Mouse (Mus musculus): ENCODE measurements at regions not wholly inside any gene's neighbourhood (a gene's known extent, or its start where the extent isn't known, plus 50 kb on each side); places are given as distances from the start of the nearest gene placed in this dataset.

- ATAC-seq (ENCODE audit: low FRiP score, low TSS enrichment) (no peak), DNase-seq (no peak)
These were observed 748.9 kb upstream of the Nudt12 start for GRCm38 (mm10) chr17:59762068-59762467.

GRCm38 (mm10) chr17:59760889-59761288, 747.7 kb upstream of the Nudt12 start:
- no peak overlapping the region for H3K9ac ChIP-seq (replicated peaks; ENCODE audit: low read length)
- no peaks in the 10 kb centered on the region for H3K27me3 ChIP-seq (ENCODE audit: control insufficient read depth, insufficient read depth, low read length)
- no peak overlapping the region for H3K4me3 ChIP-seq (replicated peaks; ENCODE audit: low read depth, low read length)
- no peak overlapping the region for H3K4me2 ChIP-seq (ENCODE audit: low read length)
- no peaks in the 10 kb centered on the region for H3K4me1 ChIP-seq (ENCODE audit: control insufficient read depth, insufficient read depth, low read length)
- no peak overlapping the region for H3K27ac ChIP-seq (replicated peaks; ENCODE audit: low read depth, low read length)
- no peaks in the 10 kb centered on the region for H3K36me3 ChIP-seq (ENCODE audit: control insufficient read depth, insufficient read depth, low read length)
- WGBS, result 86% methylated on average over 5 of the region's 5 CpGs
- H3K9me3 ChIP-seq (ENCODE audit: control insufficient read depth, low read length), result no peaks in the 10 kb centered on the region
- no peak for ATAC-seq (ENCODE audit: low FRiP score, low TSS enrichment)
- no peak for DNase-seq

More at GRCm38 (mm10) chr17:59762068-59762467, 748.9 kb upstream of the Nudt12 start:
- H3K4me3 ChIP-seq (replicated peaks; ENCODE audit: low read depth, low read length), result no peak overlapping the region
- H3K4me1 ChIP-seq (ENCODE audit: control insufficient read depth, insufficient read depth, low read length), result no peaks in the 10 kb centered on the region
- WGBS, result 37% methylated on average over 4 of the region's 4 CpGs
- no peak overlapping the region for H3K4me2 ChIP-seq (ENCODE audit: low read length)
- no peaks in the 10 kb centered on the region for H3K27me3 ChIP-seq (ENCODE audit: control insufficient read depth, insufficient read depth, low read length)
- H3K36me3 ChIP-seq (ENCODE audit: control insufficient read depth, insufficient read depth, low read length), result no peaks in the 10 kb centered on the region
- no peak overlapping the region for H3K9ac ChIP-seq (replicated peaks; ENCODE audit: low read length)
- no peak overlapping the region for H3K27ac ChIP-seq (replicated peaks; ENCODE audit: low read depth, low read length)
- no peaks in the 10 kb centered on the region for H3K9me3 ChIP-seq (ENCODE audit: control insufficient read depth, low read length)

GRCm38 (mm10) chr17:59746106-59746505, 732.9 kb upstream of the Nudt12 start:
- no peak overlapping the region for H3K4me3 ChIP-seq (replicated peaks; ENCODE audit: low read depth, low read length)
- no peak overlapping the region for H3K4me2 ChIP-seq (ENCODE audit: low read length)
- no peak for DNase-seq
- no peak overlapping the region for H3K9ac ChIP-seq (replicated peaks; ENCODE audit: low read length)
- H3K4me1 ChIP-seq (ENCODE audit: control insufficient read depth, insufficient read depth, low read length), result no peaks in the 10 kb centered on the region
- H3K36me3 ChIP-seq (ENCODE audit: control insufficient read depth, insufficient read depth, low read length), result no peaks in the 10 kb centered on the region
- H3K9me3 ChIP-seq (ENCODE audit: control insufficient read depth, low read length), result no peaks in the 10 kb centered on the region
- H3K27ac ChIP-seq (replicated peaks; ENCODE audit: low read depth, low read length), result no peak overlapping the region
- no peaks in the 10 kb centered on the region for H3K27me3 ChIP-seq (ENCODE audit: control insufficient read depth, insufficient read depth, low read length)
- WGBS, result 79% methylated on average over 1 of the region's 1 CpGs
- no peak for ATAC-seq (ENCODE audit: low FRiP score, low TSS enrichment)

Data from midbrain, embryonic 14.5 days (tissue).